1 mouse cellular context compared by ENCODE assay signal in genomic region chr4:48586099-48586821, GRCm38 (mm10).
TF ChIP-seq lines count a peak whose summit lies in the region.

No protein-coding gene starts in this region.

TF ChIP-seq in CH12.LX, 34 proteins besides CTCF, POLR2A, EP300 and RAD21 (continued from another document):
- TF ChIP-seq SIN3A (IDR thresholded peaks at IDR 0.05; ENCODE audit: low read length) (peak; percentile 74), MAZ (IDR thresholded peaks at IDR 0.05; ENCODE audit: low read depth, low read length) (no peak), SMC3 (IDR thresholded peaks at IDR 0.05; ENCODE audit: low read depth, low read length) (no peak), E2F4 (IDR thresholded peaks at IDR 0.05; ENCODE audit: insufficient replicate concordance, low read depth, low read length) (no peak), BHLHE40 (IDR thresholded peaks at IDR 0.05; ENCODE audit: low read depth, low read length) (peak; percentile 44), MEF2A (IDR thresholded peaks at IDR 0.05; ENCODE audit: borderline replicate concordance, low read depth, low read length) (peak; percentile 46; the same call in 1 of the 2 replicates), CHD2 (IDR thresholded peaks at IDR 0.05; ENCODE audit: low read length) (peak; percentile 69), ELF1 (IDR thresholded peaks at IDR 0.05; ENCODE audit: low read depth, low read length) (peak; percentile 94), RCOR1 (conservative IDR thresholded peaks at IDR 0.05; ENCODE audit: low read depth, low read length) (no peak), MYC (IDR thresholded peaks at IDR 0.05; ENCODE audit: low read depth, low read length) (peak; percentile 6; the same call in 1 of the 2 replicates), USF2 (conservative IDR thresholded peaks at IDR 0.05; ENCODE audit: low read depth, low read length) (no peak), TCF12 (IDR thresholded peaks at IDR 0.05; ENCODE audit: low read depth, low read length) (0 out of 2 replicates have a peak, but pooled peaks have one; percentile 33), ZKSCAN1 (IDR thresholded peaks at IDR 0.05; ENCODE audit: borderline replicate concordance, low read depth, low read length) (no peak), ETS1 (conservative IDR thresholded peaks at IDR 0.05; ENCODE audit: low read depth, low read length) (peak; percentile 35; the same call in 1 of the 2 replicates), USF1 (IDR thresholded peaks at IDR 0.05; ENCODE audit: low read depth, low read length) (no peak)
